Mouse (Mus musculus) ES-Bruce4 (cell line): ENCODE measurements at regions not wholly inside any gene's neighbourhood (a gene's known extent, or its start where the extent isn't known, plus 50 kb on each side); places are given as distances from the start of the nearest gene placed in this dataset.

Experiments
- CTCF ChIP-seq: IDR thresholded peaks from one replicate; pipeline ENCODE4 v1.8.1; 2011; ENCODE audit warnings: low read depth, low read length
- EP300 ChIP-seq: IDR thresholded peaks from 2 replicates; pipeline ENCODE4 v1.6.1; 2011; ENCODE audit warnings: low read depth, low read length; ENCODE audit not compliant: insufficient read depth
- POLR2A ChIP-seq: IDR thresholded peaks from one replicate; pipeline ENCODE4 v1.8.1; 2011; ENCODE audit warnings: low read length; ENCODE audit not compliant: insufficient read depth

- TF ChIP-seq EP300 (no peak), CTCF (no peak), POLR2A (no peak)
Measured at GRCm38 (mm10) chr12:70673188-70673587, 152.1 kb upstream of the Frmd6 start.
